Mouse (Mus musculus) forebrain, embryonic 16.5 days (tissue): ENCODE results near the gene Fes. TPM values are rescaled to one million over a fixed set of nuclear protein-coding genes. Genes with fewer than 3 reads are reported as not detected.

Experiments
- ATAC-seq: fragments of 200-750 bp; cut with Nextera tagmentation; 2 replicates; pipeline ENCODE4 v1.8.0; 2017; ENCODE audit warnings: mild to moderate bottlenecking, moderate library complexity
- H3K27ac ChIP-seq: fragments of 300-500 bp; sonication (generic); 2 replicates; pipeline ENCODE4 v1.5.1; 2014; ENCODE audit warnings: low read length, control low read depth
- H3K27me3 ChIP-seq: fragments of 300-500 bp; sonication (generic); replicated peaks from 2 replicates; pipeline ENCODE4 v1.6.1; 2014; ENCODE audit warnings: low read length; ENCODE audit not compliant: control insufficient read depth, insufficient read depth
- H3K36me3 ChIP-seq: fragments of 300-500 bp; sonication (generic); 2 replicates; pipeline ENCODE4 v1.6.1; 2014; ENCODE audit not compliant: control insufficient read depth, insufficient read depth
- H3K4me1 ChIP-seq: fragments of 300-500 bp; sonication (generic); replicated peaks from 2 replicates; pipeline ENCODE4 v1.6.1; 2014; ENCODE audit warnings: low read length; ENCODE audit not compliant: control insufficient read depth, insufficient read depth
- H3K4me2 ChIP-seq: fragments of 300-500 bp; sonication (generic); 2 replicates; pipeline ENCODE4 v1.6.1; 2014; ENCODE audit warnings: mild to moderate bottlenecking, low read length, control low read depth
- H3K4me3 ChIP-seq: fragments of 300-500 bp; sonication (generic); replicated peaks from 2 replicates; pipeline ENCODE4 v1.5.1; 2014; ENCODE audit warnings: mild to moderate bottlenecking, low read length, control low read depth
- H3K9ac ChIP-seq: fragments of 300-500 bp; sonication (generic); replicated peaks from 2 replicates; pipeline ENCODE4 v1.6.1; 2014; ENCODE audit warnings: low read depth, low read length, control low read depth
- H3K9me3 ChIP-seq: fragments of 300-500 bp; sonication (generic); 2 replicates; pipeline ENCODE4 v1.6.1; 2016; ENCODE audit warnings: low read length; ENCODE audit not compliant: control insufficient read depth
- WGBS: fragments of 180-500 bp; shearing (Covaris S2); extraction: QIAGEN DNeasy Blood & Tissue Kit; methylation state at CpG from one replicate; pipeline ENCODE4 v1.1.7; 2014; 5-methylcytosine and 5-hydroxymethylcytosine counted together
- polyA plus RNA-seq: library from polyadenylated mRNA; unstranded; fragments of >200 nt; fragmentation: Nextera tagmentation; extraction: Ambion mirVana; gene quantifications from 2 replicates; pipeline ENCODE4 v1.2.1, GENCODE M21; 2015

Gene Fes
- polyA plus RNA-seq, 1 experiment from 2014 or later = 2.8 TPM

- Histone ChIP-seq H3K4me1 (peaks cover 19% of the 10 kb centered on the region), H3K4me3 (no peak overlapping the region), H3K9me3 (no peaks in the 10 kb centered on the region), H3K4me2 (no peak overlapping the region), H3K36me3 (peaks cover under 1% of the 10 kb centered on the region; the same call in 1 of the 2 replicates), H3K9ac (no peak overlapping the region), H3K27ac (no peak overlapping the region), H3K27me3 (no peaks in the 10 kb centered on the region)
- WGBS = 84% methylated on average over 4 of the region's 4 CpGs
- ATAC-seq = no peak
Measured at GRCm38 (mm10) chr7:80373352-80373751, 14.4 kb downstream of the Fes start.

- Histone ChIP-seq H3K4me1 (peaks cover 19% of the 10 kb centered on the region), H3K36me3 (peaks cover 4% of the 10 kb centered on the region), H3K9ac (no peak overlapping the region), H3K9me3 (no peaks in the 10 kb centered on the region), H3K27me3 (no peaks in the 10 kb centered on the region), H3K27ac (no peak overlapping the region), H3K4me3 (no peak overlapping the region), H3K4me2 (no peak overlapping the region)
- no peak for ATAC-seq
- 64% methylated on average over 2 of the region's 2 CpGs for WGBS
Measured at GRCm38 (mm10) chr7:80372667-80373066, 15.1 kb downstream of the Fes start.

- WGBS = 88% methylated on average over 3 of the region's 3 CpGs
- H3K27ac ChIP-seq = no peak overlapping the region
- no peaks in the 10 kb centered on the region for H3K9me3 ChIP-seq
- no peak for ATAC-seq
- H3K4me1 ChIP-seq = peaks cover 19% of the 10 kb centered on the region
- H3K27me3 ChIP-seq = no peaks in the 10 kb centered on the region
- peaks cover 9% of the 10 kb centered on the region for H3K36me3 ChIP-seq
- H3K4me3 ChIP-seq = no peak overlapping the region
- no peak overlapping the region for H3K4me2 ChIP-seq
- no peak overlapping the region for H3K9ac ChIP-seq
Measured at GRCm38 (mm10) chr7:80372166-80372565, 15.6 kb downstream of the Fes start.

- WGBS = under 1% methylated on average over 73 of the region's 86 CpGs
- peak within 1 kb of the TSS; percentile 78 for H3K4me2 ChIP-seq
- peak within 1 kb of the TSS; percentile 83 for H3K27ac ChIP-seq
- H3K4me3 ChIP-seq = peak within 1 kb of the TSS; percentile 89
- no peaks in the 10 kb centered on the region for H3K27me3 ChIP-seq
- peaks cover 18% of the 10 kb centered on the region for H3K36me3 ChIP-seq
- ATAC-seq = peak; percentile 87
- H3K4me1 ChIP-seq = peaks cover 19% of the 10 kb centered on the region
- peak within 1 kb of the TSS; percentile 93 for H3K9ac ChIP-seq
- no peaks in the 10 kb centered on the region for H3K9me3 ChIP-seq
Measured at GRCm38 (mm10) chr7:80371041-80371751, 16.6 kb downstream of the Fes start, which contains the start of gene Man2a2. TSS of gene Man2a2 (minus strand) at chr7:80371375.

- Histone ChIP-seq H3K9me3 (no peaks in the 10 kb centered on the region), H3K36me3 (peaks cover 22% of the 10 kb centered on the region), H3K27me3 (no peaks in the 10 kb centered on the region), H3K27ac (peak overlapping the region; percentile 83), H3K4me3 (peak overlapping the region; percentile 89), H3K4me1 (peaks cover 19% of the 10 kb centered on the region), H3K9ac (peak overlapping the region; percentile 93), H3K4me2 (peak overlapping the region; percentile 78)
- WGBS = under 1% methylated on average over 31 of the region's 31 CpGs
- peak; percentile 64 for ATAC-seq
Measured at GRCm38 (mm10) chr7:80370649-80371040, 17.1 kb downstream of the Fes start.

- Histone ChIP-seq H3K9ac (peak overlapping the region; percentile 93), H3K9me3 (no peaks in the 10 kb centered on the region)
- ATAC-seq = no peak
Measured at GRCm38 (mm10) chr7:80369967-80370431, 17.7 kb downstream of the Fes start.

GRCm38 (mm10) chr7:80369461-80369860 lies 18.3 kb downstream of the Fes start:
- 70% methylated on average over 5 of the region's 5 CpGs for WGBS
- Histone ChIP-seq H3K27ac (no peak overlapping the region), H3K27me3 (no peaks in the 10 kb centered on the region), H3K36me3 (peaks cover 22% of the 10 kb centered on the region), H3K4me3 (no peak overlapping the region; the same call in 1 of the 2 replicates), H3K4me2 (peak overlapping the region; percentile 78), H3K9me3 (no peaks in the 10 kb centered on the region), H3K9ac (no peak overlapping the region), H3K4me1 (peaks cover 19% of the 10 kb centered on the region)
- no peak for ATAC-seq

More at GRCm38 (mm10) chr7:80369967-80370431, 17.7 kb downstream of the Fes start:
- peaks cover 22% of the 10 kb centered on the region for H3K36me3 ChIP-seq
- H3K4me1 ChIP-seq = peaks cover 19% of the 10 kb centered on the region
- peak overlapping the region; percentile 83 for H3K27ac ChIP-seq
- 40% methylated on average over 4 of the region's 4 CpGs for WGBS
- H3K4me2 ChIP-seq = peak overlapping the region; percentile 78
- no peaks in the 10 kb centered on the region for H3K27me3 ChIP-seq
- H3K4me3 ChIP-seq = peak overlapping the region; percentile 89

- Histone ChIP-seq H3K4me3 (no peak overlapping the region), H3K36me3 (peaks cover 28% of the 10 kb centered on the region), H3K9me3 (no peaks in the 10 kb centered on the region), H3K4me2 (no peak overlapping the region), H3K4me1 (peaks cover 19% of the 10 kb centered on the region), H3K9ac (no peak overlapping the region), H3K27me3 (no peaks in the 10 kb centered on the region), H3K27ac (no peak overlapping the region)
- ATAC-seq = no peak
- 88% methylated on average over 20 of the region's 20 CpGs for WGBS
Measured at GRCm38 (mm10) chr7:80368635-80369421, 18.9 kb downstream of the Fes start.

- Histone ChIP-seq H3K4me2 (no peak overlapping the region), H3K27me3 (no peaks in the 10 kb centered on the region), H3K4me3 (no peak overlapping the region), H3K4me1 (peaks cover 19% of the 10 kb centered on the region), H3K36me3 (peaks cover 31% of the 10 kb centered on the region), H3K9ac (no peak overlapping the region), H3K27ac (no peak overlapping the region), H3K9me3 (no peaks in the 10 kb centered on the region)
- WGBS = 83% methylated on average over 9 of the region's 9 CpGs
- ATAC-seq = no peak
Measured at GRCm38 (mm10) chr7:80368009-80368408, 19.7 kb downstream of the Fes start.
